Mouse (Mus musculus) kidney, postnatal 10 days (tissue): ENCODE results near the gene Arntl.
"Not testable (repeated sequence)": the region's sequence is repeated elsewhere in the genome, so short reads cannot be mapped to it uniquely, and the experiment has no call there.

Experiments
- DNase-seq: peaks from one replicate; pipeline ENCODE4 v3.0.0; 2021; ENCODE audit warnings: mixed read lengths

Arntl gene

GRCm38 (mm10) chr7:113253777-113254405, 46.6 kb downstream of the Arntl start:
- peak; percentile 57 for DNase-seq

- DNase-seq: peak; percentile 60
Measured at GRCm38 (mm10) chr7:113256046-113256445, 48.8 kb downstream of the Arntl start.

DNA sequence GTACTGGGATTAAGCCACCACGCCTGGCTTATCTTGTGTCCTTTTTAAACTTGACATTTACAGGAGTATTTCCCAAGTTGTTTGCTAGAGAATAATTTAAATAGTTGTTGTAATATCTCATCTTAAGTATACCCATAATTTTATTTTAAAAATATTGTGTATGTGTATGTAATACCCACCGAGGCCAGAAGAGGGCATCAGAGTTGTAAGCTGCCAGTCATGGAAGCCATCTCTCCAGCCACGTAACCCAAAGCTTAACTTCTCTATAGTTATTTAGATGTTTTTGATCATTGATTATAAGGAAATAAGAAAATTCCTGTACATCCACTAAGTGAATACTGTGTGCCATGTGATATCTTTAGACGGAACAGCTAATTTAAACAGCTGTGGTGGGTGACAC, 51.2 kb downstream of the Arntl start:
- no peak for DNase-seq

DNA sequence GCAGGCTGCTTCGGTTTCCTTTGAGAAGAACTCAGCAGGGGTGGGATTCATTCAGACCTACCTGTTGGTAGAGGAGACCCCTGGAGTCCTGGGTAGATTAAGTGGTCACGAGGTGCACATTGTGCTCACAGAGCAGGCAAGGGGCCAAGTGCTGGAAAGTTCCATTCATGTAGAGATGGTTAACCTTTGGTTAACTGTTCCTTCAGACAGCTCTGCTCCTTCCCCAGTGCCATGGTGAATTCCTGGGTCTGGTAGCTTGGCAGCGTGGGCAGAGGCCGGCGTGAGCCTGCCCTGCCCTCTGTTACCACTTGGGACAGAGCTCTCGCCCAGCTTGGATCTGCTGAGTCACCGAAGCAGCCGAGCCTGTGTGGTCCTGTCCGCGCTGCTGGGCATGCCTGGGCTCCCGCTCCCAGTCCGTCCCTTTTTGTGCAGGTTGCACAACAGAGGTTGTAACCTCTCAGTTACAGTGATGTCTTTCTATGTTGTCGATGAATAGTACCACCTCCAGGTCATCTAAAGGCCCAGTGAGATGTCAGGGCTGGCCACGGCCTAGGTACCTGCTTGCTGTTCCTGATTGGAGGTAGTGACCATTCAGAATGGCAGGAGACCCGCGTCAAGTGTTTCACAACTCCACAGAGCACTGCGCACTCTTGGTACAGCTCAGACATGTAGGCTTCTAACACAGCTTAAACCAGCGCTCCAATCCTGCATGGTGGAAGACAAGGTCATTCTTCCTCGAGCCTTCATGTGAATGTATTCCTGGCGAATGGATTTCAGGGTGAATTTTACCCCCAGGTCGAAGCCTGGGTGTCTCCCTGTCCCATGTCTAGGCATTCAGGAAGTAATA, 53.3 kb downstream of the Arntl start:
- DNase-seq: peak; percentile 74

GRCm38 (mm10) chr7:113261690-113262089, 54.4 kb downstream of the Arntl start:
- DNase-seq: no peak

DNA sequence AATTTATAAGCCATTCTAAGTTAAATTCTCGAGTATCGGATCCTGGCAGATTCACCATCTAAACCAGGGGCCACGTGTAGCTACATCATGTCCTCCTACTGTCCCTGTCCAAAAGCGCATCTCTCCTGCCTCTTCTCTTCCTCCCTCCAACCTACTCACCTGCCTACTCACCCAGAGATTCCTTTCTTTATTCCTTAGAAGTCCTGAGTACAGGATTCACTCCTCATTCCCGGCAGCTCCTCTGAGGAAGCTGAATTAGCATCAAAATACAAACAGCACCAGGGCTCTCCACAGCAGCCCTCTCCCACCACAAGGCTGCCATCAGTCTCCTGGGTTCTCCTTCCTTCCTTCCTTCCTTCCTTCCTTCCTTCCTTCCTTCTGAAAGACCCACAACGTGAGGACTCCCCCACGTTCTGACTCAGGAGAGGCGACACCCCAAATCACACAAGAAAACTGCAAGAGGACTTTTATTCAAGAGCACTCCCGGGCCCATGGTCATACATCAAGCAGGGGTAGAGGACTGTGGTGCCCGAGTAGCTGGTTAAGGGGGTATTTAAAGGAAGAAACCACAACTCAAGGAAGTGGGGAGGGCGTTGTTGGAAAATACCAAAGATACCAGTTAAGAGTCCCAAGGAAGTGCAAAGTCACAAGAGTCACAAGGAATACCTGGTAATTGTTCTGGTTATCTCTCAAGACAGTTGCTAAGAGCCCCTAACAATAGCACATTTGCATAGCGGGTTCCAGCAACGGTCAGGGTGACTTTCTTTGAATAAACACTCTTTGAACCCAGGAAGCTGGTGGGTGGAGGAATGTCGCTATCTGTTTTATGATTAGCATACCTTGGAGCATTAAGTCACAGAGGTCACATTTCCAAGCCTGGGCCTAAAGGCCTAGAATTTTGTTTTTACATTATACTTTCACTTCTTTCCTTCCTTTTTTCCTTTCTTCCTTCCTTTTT, 55.5 kb downstream of the Arntl start:
- DNase-seq: not testable (repeated sequence)

GRCm38 (mm10) chr7:113263990-113264389, 56.7 kb downstream of the Arntl start:
- no peak for DNase-seq

- peak; percentile 84 for DNase-seq
Measured at GRCm38 (mm10) chr7:113268287-113268686, 61.0 kb downstream of the Arntl start.

- no peak for DNase-seq
Measured at GRCm38 (mm10) chr7:113269081-113269480, 61.8 kb downstream of the Arntl start.

GRCm38 (mm10) chr7:113269921-113270320, 62.7 kb downstream of the Arntl start:
- DNase-seq: no peak

GRCm38 (mm10) chr7:113270551-113270950, 63.3 kb downstream of the Arntl start:
- DNase-seq: peak; percentile 61

DNA sequence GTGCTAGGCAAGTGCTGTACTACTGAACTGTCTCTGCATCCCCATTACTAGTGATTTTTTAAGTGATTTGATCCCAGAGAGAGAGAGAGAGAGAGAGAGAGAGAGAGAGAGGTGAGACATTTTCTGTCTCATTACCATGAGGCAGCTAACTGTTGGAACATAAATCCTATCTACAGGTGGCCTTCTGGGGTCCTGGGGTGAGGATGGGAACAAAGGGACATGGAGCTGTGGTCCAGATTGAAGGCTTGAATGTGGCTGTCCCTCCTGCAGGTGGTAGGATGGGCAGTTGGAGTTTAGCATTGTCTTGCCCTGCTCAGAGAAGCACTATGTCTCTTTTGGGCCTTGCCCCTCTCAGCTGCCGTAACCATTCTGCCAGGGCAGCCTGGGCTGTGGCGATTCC, 63.7 kb downstream of the Arntl start:
- DNase-seq: no peak

DNA sequence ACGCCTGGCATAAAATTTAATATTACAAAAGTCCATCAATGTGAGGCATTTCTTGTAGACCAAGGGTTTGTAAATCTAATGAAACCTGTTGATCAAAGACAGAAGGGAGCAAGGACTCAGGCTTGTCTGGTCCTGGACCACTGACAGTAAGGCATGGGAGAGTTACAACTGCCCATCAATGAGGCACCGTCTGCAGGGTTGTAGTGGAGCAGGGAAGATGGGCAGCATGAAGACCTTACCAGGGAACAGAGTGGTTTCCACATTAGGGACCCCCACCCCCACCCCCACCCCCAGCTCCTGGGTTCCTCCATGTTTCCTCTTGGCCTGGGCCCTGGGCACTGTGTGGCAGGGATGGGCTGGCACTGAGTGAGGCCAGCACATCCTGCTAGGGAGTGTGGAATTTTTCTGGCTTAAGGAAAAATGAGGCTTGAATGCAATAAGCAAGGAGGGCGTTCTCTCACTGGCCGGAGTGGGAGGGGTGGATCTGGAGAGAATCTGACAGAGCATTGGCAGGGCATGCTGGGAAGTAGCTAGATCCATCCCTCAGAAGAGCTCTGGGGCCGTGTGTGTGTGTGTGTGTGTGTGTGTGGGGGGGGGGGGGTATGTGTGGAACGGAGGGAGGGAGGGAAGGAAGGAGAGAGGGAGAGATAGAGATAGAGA, 65.2 kb downstream of the Arntl start:
- no peak for DNase-seq

GRCm38 (mm10) chr7:113277245-113277644, 70.0 kb downstream of the Arntl start:
- no peak for DNase-seq

DNA sequence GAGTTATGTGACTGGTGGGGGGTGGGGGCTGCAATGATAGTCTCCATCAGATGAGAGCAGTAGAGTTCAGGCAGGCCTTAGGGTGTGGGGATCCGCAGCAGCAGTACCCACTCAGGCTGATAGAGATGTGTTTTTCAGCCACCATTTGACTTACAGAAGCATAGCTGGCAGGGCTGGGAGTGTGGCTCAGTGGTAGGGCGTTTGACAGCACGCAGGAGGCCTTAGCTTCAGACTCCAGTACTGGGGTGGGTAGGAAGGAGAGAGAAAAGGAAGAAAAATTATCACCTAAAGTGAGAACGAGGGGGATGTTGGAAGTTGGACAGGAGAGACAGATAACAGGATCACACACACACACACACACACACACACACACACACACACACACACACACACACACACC, 71.2 kb downstream of the Arntl start:
- DNase-seq: no peak

- DNase-seq: no peak
Measured at GRCm38 (mm10) chr7:113279246-113279645, 72.0 kb downstream of the Arntl start.

- DNase-seq: no peak
Measured at GRCm38 (mm10) chr7:113285405-113285804, 78.1 kb downstream of the Arntl start.

DNA sequence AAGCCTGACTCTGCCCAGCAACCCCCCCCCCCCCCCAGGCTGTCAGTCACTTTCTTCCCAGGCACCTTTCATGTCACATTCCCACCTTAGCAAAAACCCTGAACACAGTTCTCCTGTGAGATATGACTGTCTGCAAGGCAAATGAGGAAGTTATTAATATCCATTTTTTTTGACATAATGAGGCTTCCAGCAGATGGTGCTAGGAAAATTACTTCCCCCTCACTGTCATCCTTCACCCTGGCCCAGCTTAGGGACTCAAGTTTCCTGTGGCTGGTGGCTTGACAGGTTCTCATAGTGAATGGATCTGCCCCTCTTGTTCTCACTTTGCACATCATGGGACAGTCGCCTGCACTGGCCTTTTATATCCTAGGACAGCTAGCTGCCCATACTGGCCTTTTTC, 81.9 kb downstream of the Arntl start:
- DNase-seq: no peak

- DNase-seq: no peak
Measured at GRCm38 (mm10) chr7:113291741-113292140, 84.5 kb downstream of the Arntl start.

DNA sequence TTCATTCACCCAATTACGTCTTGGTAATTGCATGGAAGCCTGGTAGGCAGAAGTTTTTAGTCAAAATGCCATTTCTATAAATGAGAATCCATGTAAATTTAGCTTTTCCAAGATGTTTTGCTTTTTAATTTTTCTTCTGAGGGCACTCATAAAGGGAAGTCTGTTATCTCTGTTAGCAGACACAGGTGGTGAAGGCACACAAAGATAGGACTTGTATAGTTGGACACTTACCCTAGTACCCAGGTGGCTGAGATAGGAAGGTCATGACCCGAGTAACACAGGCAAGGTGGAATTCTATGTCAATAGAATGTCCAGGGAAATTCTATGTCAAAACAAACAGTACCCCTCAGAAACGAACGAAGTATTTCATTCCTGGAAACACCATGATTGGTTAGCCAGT, 84.9 kb downstream of the Arntl start:
- no peak for DNase-seq

- DNase-seq: no peak
Measured at GRCm38 (mm10) chr7:113294598-113294997, 87.3 kb downstream of the Arntl start.

- DNase-seq: no peak
Measured at GRCm38 (mm10) chr7:113295077-113295890, 88.0 kb downstream of the Arntl start.
